8 mouse cellular contexts compared by ENCODE assay signal in the genomic region with DNA sequence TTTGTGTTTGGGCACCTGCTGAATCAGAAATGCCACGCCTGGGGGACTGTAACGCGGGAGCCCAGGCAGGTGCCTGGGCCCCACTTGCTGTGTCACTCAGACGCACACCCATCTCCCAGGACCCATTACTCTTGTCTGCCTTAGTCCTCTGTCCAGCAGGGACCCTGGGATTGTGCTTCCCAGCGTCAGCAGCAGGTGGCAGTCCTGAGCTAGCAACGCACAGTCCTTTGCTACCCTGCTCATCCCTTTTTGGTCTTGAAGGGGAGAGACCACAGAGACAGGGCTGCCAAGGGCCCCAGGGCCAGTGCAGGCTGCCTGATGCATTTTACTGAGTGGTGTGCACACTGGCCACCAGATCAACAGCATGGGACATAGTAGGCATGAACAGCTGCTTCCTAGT. TPM values are rescaled to one million over a fixed set of nuclear protein-coding genes. Genes with fewer than 3 reads are reported as not detected.
A peak's percentile ranks its signal among the peaks of the same experiment; 100 is the strongest.
DNase-seq lines count a peak whose midpoint lies in the region; ATAC-seq and TF ChIP-seq lines count a peak whose summit lies in the region.

No protein-coding gene starts in this region.

- peak; percentile 93 for TF ChIP-seq CTCF in intestine, postnatal 0 days (IDR thresholded peaks at IDR 0.05; ENCODE audit: low read depth)

- no peaks in the 10 kb centered on the region for H3K36me3 ChIP-seq in intestine, postnatal 0 days (ENCODE audit: control insufficient read depth, insufficient read depth)
- no peaks in the 10 kb centered on the region for H3K36me3 ChIP-seq in limb, embryonic 11.5 days (ENCODE audit: control insufficient read depth, insufficient read depth, low read length)
- H3K36me3 ChIP-seq in midbrain, embryonic 15.5 days (replicated peaks): no peaks in the 10 kb centered on the region
- no peaks in the 10 kb centered on the region for H3K36me3 ChIP-seq in stomach, embryonic 16.5 days (ENCODE audit: control insufficient read depth, insufficient read depth, low read length)

- H3K4me3 ChIP-seq in intestine, postnatal 0 days (ENCODE audit: low read depth, low read length): no peak overlapping the region
- H3K4me3 ChIP-seq in limb, embryonic 11.5 days (ENCODE audit: low read depth, low read length): no peak overlapping the region
- H3K4me3 ChIP-seq in midbrain, embryonic 15.5 days: no peak overlapping the region
- no peak overlapping the region for H3K4me3 ChIP-seq in stomach, embryonic 16.5 days (replicated peaks; ENCODE audit: low read length)

- no peaks in the 10 kb centered on the region for H3K9me3 ChIP-seq in intestine, postnatal 0 days (ENCODE audit: control insufficient read depth)
- H3K9me3 ChIP-seq in limb, embryonic 11.5 days (ENCODE audit: control insufficient read depth, low read length): no peaks in the 10 kb centered on the region
- no peaks in the 10 kb centered on the region for H3K9me3 ChIP-seq in midbrain, embryonic 15.5 days
- no peaks in the 10 kb centered on the region for H3K9me3 ChIP-seq in stomach, embryonic 16.5 days (replicated peaks; ENCODE audit: control insufficient read depth, low read length)

- no peak overlapping the region for H3K4me2 ChIP-seq in intestine, postnatal 0 days (replicated peaks; ENCODE audit: low read depth)
- H3K4me2 ChIP-seq in limb, embryonic 11.5 days (ENCODE audit: low read depth, severe bottlenecking): no peak overlapping the region
- H3K4me2 ChIP-seq in midbrain, embryonic 15.5 days: no peak overlapping the region
- no peak overlapping the region for H3K4me2 ChIP-seq in stomach, embryonic 16.5 days (ENCODE audit: low read depth, low read length)

- no peak for ATAC-seq in CD4-positive, CD25-positive, alpha-beta regulatory T cell, adult 4 months
- peak; percentile 69; the same call in 1 of the 2 replicates for ATAC-seq in frontal cortex, adult (ENCODE audit: low TSS enrichment)
- peak; percentile 10; the same call in 1 of the 2 replicates for ATAC-seq in intestine, postnatal 0 days
- ATAC-seq in limb, embryonic 11.5 days (ENCODE audit: insufficient number of reproducible peaks, low FRiP score, low TSS enrichment, low read depth): no peak; the same call in 1 of the 2 replicates
- ATAC-seq in midbrain, embryonic 15.5 days (replicated peaks): 0 out of 2 replicates have a peak, but pooled peaks have one; percentile 30
- 0 out of 2 replicates have a peak, but pooled peaks have one; percentile 29 for ATAC-seq in stomach, embryonic 16.5 days (ENCODE audit: insufficient read depth, low FRiP score)

- WGBS in intestine, postnatal 0 days: 1% methylated on average over 6 of the region's 6 CpGs
- 8% methylated on average over 6 of the region's 6 CpGs for WGBS in limb, embryonic 11.5 days
- 6% methylated on average over 6 of the region's 6 CpGs for WGBS in midbrain, embryonic 15.5 days
- 5% methylated on average over 6 of the region's 6 CpGs for WGBS in stomach, embryonic 16.5 days

- H3K27ac ChIP-seq in intestine, postnatal 0 days (ENCODE audit: low read depth, low read length): no peak overlapping the region
- no peak overlapping the region for H3K27ac ChIP-seq in limb, embryonic 11.5 days (replicated peaks; ENCODE audit: low read depth, low read length)
- no peak overlapping the region for H3K27ac ChIP-seq in midbrain, embryonic 15.5 days
- no peak overlapping the region for H3K27ac ChIP-seq in stomach, embryonic 16.5 days (ENCODE audit: low read length)

- H3K27me3 ChIP-seq in intestine, postnatal 0 days (replicated peaks; ENCODE audit: control insufficient read depth, insufficient read depth, low read length): no peaks in the 10 kb centered on the region
- H3K27me3 ChIP-seq in limb, embryonic 11.5 days (ENCODE audit: control insufficient read depth, insufficient read depth, low read length): no peaks in the 10 kb centered on the region
- no peaks in the 10 kb centered on the region for H3K27me3 ChIP-seq in midbrain, embryonic 15.5 days (replicated peaks)
- H3K27me3 ChIP-seq in stomach, embryonic 16.5 days (ENCODE audit: control insufficient read depth, insufficient read depth, low read length): no peaks in the 10 kb centered on the region

- H3K4me1 ChIP-seq in intestine, postnatal 0 days (replicated peaks; ENCODE audit: control insufficient read depth, insufficient read depth, low read length): no peaks in the 10 kb centered on the region
- H3K4me1 ChIP-seq in limb, embryonic 11.5 days (ENCODE audit: control insufficient read depth, insufficient read depth, low read length): no peaks in the 10 kb centered on the region
- H3K4me1 ChIP-seq in midbrain, embryonic 15.5 days: no peaks in the 10 kb centered on the region
- H3K4me1 ChIP-seq in stomach, embryonic 16.5 days (ENCODE audit: control insufficient read depth, insufficient read depth, low read length): no peaks in the 10 kb centered on the region

- DNase-seq in CD4-positive, CD25-positive, alpha-beta regulatory T cell, adult 2 months (ENCODE audit: low read depth, low spot score): peak; percentile 54
- DNase-seq in cerebellum, adult 18-20 months: peak; percentile 69 to 70
- peak; percentile 84 for DNase-seq in limb, embryonic 11.5 days (ENCODE audit: low spot score)

- H3K9ac ChIP-seq in intestine, postnatal 0 days (ENCODE audit: low read depth, low read length): no peak overlapping the region
- no peak overlapping the region for H3K9ac ChIP-seq in limb, embryonic 11.5 days (ENCODE audit: low read length)
- H3K9ac ChIP-seq in midbrain, embryonic 15.5 days: no peak overlapping the region
- no peak overlapping the region for H3K9ac ChIP-seq in stomach, embryonic 16.5 days (ENCODE audit: low read length)

RNA-seq across cellular contexts. Expression of gene Aspg, which starts 28.8 kb away (rescaled TPM):
- polyA plus RNA-seq in CD4-positive, CD25-positive, alpha-beta regulatory T cell, adult 4 months (2017; shearing (Covaris generic)): not detected
- 14.3 and 14.4 TPM in 2 replicates for polyA plus RNA-seq in intestine, postnatal 0 days (2015; fragmentation: Nextera tagmentation; extraction: Ambion mirVana)
- polyA plus RNA-seq in limb, embryonic 11.5 days (2014; fragmentation: Nextera tagmentation; extraction: Ambion mirVana): 1.6 and 2.0 TPM in 2 replicates
- 1.1 and 1.3 TPM in 2 replicates for polyA plus RNA-seq in midbrain, embryonic 15.5 days (2015; fragmentation: Nextera tagmentation; extraction: Ambion mirVana)
- 3.8 and 5.2 TPM in 2 replicates for polyA plus RNA-seq in stomach, embryonic 16.5 days (2015; fragmentation: Nextera tagmentation; extraction: Ambion mirVana)

Comparison
In these comparisons a context has a peak if more than half of its experiments do, and no peak if none do; other contexts are left out.
1. ATAC-seq: peak in frontal cortex, adult (single experiment), intestine, postnatal 0 days (single experiment), midbrain, embryonic 15.5 days (single experiment) and stomach, embryonic 16.5 days (single experiment); none in CD4-positive, CD25-positive, alpha-beta regulatory T cell, adult 4 months (single experiment) and limb, embryonic 11.5 days (single experiment).
2. Peak in every context shown above with its lines, with median percentiles within 50 percentile points of each other: DNase-seq.